Mouse (Mus musculus): Measurements from ENCODE around the gene Capza2. TPM values are rescaled to one million over a fixed set of nuclear protein-coding genes. Genes with fewer than 3 reads are reported as not detected.

Capza2 gene
- total RNA-seq, 2 experiments from 2014 or later, result 283 to 307 TPM

Other genes with a start within 250 kb of the Capza2 start
- 10 to 100 TPM in 1 of 2 experiments, 1 to 10 TPM in 1; 8.8 to 12.9 TPM for gene Met, start 172.4 kb upstream of the Capza2 start, total RNA-seq (2021)
- 10 to 100 TPM; 15.2 to 15.4 TPM for gene St7, start 56.7 kb downstream of the Capza2 start, total RNA-seq (2021)

All from gastrocnemius, postnatal 10 days (tissue).